Comparison of ENCODE assay signal across 28 mouse cellular contexts in the genomic region with DNA sequence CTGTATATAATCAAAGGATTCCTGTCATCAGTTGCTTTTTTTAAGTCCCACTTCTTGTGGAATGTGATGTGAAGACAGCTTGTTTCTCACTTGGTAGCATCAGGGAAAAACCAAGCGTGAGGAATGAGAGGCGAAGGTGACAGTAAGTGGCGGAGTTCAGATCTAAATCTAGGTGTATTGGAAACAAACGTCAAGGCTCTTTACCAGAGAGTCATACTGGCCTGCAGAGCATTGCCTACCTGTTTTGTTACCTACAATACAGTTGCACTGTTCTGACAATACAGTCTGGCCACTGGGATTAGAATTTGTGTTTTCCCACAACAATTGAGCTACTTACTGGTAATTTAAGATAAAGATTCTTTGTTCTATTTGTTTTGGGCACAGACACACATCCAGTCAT.
"Had no signal": no experiment of that assay in that cellular context is flagged by ENCODE, and none has a peak within 500 bp of the region (broad histone marks: within the 10 kb centered on the region; RNA-seq: fewer than 3 reads in every experiment).

No protein-coding gene starts in this region.

- H3K9me3 ChIP-seq: embryonic facial prominence, embryonic 10.5 days; embryonic facial prominence, embryonic 12.5 days; embryonic facial prominence, embryonic 13.5 days; embryonic facial prominence, embryonic 15.5 days; forebrain, embryonic 10.5 days; forebrain, embryonic 12.5 days; forebrain, embryonic 13.5 days; forebrain, embryonic 15.5 days had no signal

- H3K4me3 ChIP-seq: embryonic facial prominence, embryonic 10.5 days; embryonic facial prominence, embryonic 12.5 days; embryonic facial prominence, embryonic 13.5 days; embryonic facial prominence, embryonic 15.5 days; erythroblast, embryonic 14.5 days; forebrain, embryonic 10.5 days; forebrain, embryonic 12.5 days; forebrain, embryonic 13.5 days; forebrain, embryonic 15.5 days; gastrocnemius, adult 2 months; heart, adult 2 months had no signal

- H3K36me3 ChIP-seq: embryonic facial prominence, embryonic 10.5 days; embryonic facial prominence, embryonic 12.5 days; embryonic facial prominence, embryonic 13.5 days; embryonic facial prominence, embryonic 15.5 days; forebrain, embryonic 10.5 days; forebrain, embryonic 12.5 days; forebrain, embryonic 15.5 days had no signal

- H3K9ac ChIP-seq: embryonic facial prominence, embryonic 12.5 days; embryonic facial prominence, embryonic 13.5 days; embryonic facial prominence, embryonic 15.5 days; forebrain, embryonic 12.5 days; forebrain, embryonic 13.5 days; forebrain, embryonic 15.5 days; forebrain, postnatal 0 days had no signal

- ATAC-seq: forebrain, embryonic 13.5 days; forebrain, embryonic 14.5 days; forebrain, embryonic 15.5 days; forebrain, embryonic 16.5 days; forebrain, postnatal 0 days had no signal

- DNase-seq: cerebellum, adult 2 months; cerebellum, adult 8-10 months; cerebellum, adult 9-10 months; cerebellum, adult 9-11 months; cerebellum, postnatal 10 days; cerebellum, postnatal 14 days; cerebellum, postnatal 25 days; cerebellum, postnatal 36 days; embryo, embryonic 11 days; forebrain, postnatal 0 days; gastrocnemius, adult 2 months; gastrocnemius, postnatal 10 days; gastrocnemius, postnatal 14 days; gastrocnemius, postnatal 25 days; gastrocnemius, postnatal 36 days; heart, adult 18-20 months; heart, adult 2 months had no signal

- H3K4me2 ChIP-seq: embryonic facial prominence, embryonic 12.5 days; embryonic facial prominence, embryonic 13.5 days; embryonic facial prominence, embryonic 15.5 days; forebrain, embryonic 12.5 days; forebrain, embryonic 13.5 days; forebrain, embryonic 15.5 days had no signal

- H3K27me3 ChIP-seq: embryonic facial prominence, embryonic 12.5 days; embryonic facial prominence, embryonic 13.5 days; embryonic facial prominence, embryonic 15.5 days; forebrain, embryonic 12.5 days; forebrain, embryonic 13.5 days; forebrain, embryonic 15.5 days had no signal

- H3K4me1 ChIP-seq: embryonic facial prominence, embryonic 10.5 days; embryonic facial prominence, embryonic 12.5 days; embryonic facial prominence, embryonic 13.5 days; embryonic facial prominence, embryonic 15.5 days; forebrain, embryonic 10.5 days; forebrain, embryonic 12.5 days; forebrain, embryonic 13.5 days; forebrain, embryonic 15.5 days had no signal

- H3K27ac ChIP-seq: embryonic facial prominence, embryonic 10.5 days; embryonic facial prominence, embryonic 12.5 days; embryonic facial prominence, embryonic 13.5 days; embryonic facial prominence, embryonic 15.5 days; forebrain, embryonic 10.5 days; forebrain, embryonic 12.5 days; forebrain, embryonic 13.5 days; forebrain, embryonic 15.5 days; gastrocnemius, adult 2 months; heart, adult 2 months had no signal
